Mouse (Mus musculus) limb, embryonic 10.5 days (tissue): ENCODE measurements around the gene Zbtb48. TPM values are rescaled to one million over a fixed set of nuclear protein-coding genes. Genes with fewer than 3 reads are reported as not detected.
A peak's percentile ranks its signal among the peaks of the same experiment; 100 is the strongest.
"Not testable (repeated sequence)": the region's sequence is repeated elsewhere in the genome, so short reads cannot be mapped to it uniquely, and the experiment has no call there.

ENCODE experiments used
- DNase-seq: peaks from one replicate; pipeline ENCODE4 v3.0.0-alpha.2; 2017; ENCODE audit warnings: low spot score
- H3K27ac ChIP-seq: fragments of 300-500 bp; sonication (generic); 2 replicates; pipeline ENCODE4 v1.5.1; 2016; ENCODE audit warnings: mild to moderate bottlenecking
- H3K27me3 ChIP-seq: fragments of 300-500 bp; sonication (generic); 2 replicates; pipeline ENCODE4 v1.6.1; 2016; ENCODE audit warnings: low read depth, mild to moderate bottlenecking; ENCODE audit not compliant: poor library complexity, severe bottlenecking
- H3K36me3 ChIP-seq: fragments of 300-500 bp; sonication (generic); 2 replicates; pipeline ENCODE4 v1.6.1; 2016; ENCODE audit warnings: mild to moderate bottlenecking, moderate library complexity
- H3K4me1 ChIP-seq: fragments of 300-500 bp; sonication (generic); 2 replicates; pipeline ENCODE4 v1.6.1; 2016
- H3K4me3 ChIP-seq: fragments of 300-500 bp; sonication (generic); 2 replicates; pipeline ENCODE4 v1.5.1; 2016; ENCODE audit warnings: mild to moderate bottlenecking, moderate library complexity
- H3K9me3 ChIP-seq: fragments of 300-500 bp; sonication (generic); replicated peaks from 2 replicates; pipeline ENCODE4 v1.6.1; 2016; ENCODE audit warnings: mild to moderate bottlenecking
- WGBS: fragments of 180-500 bp; shearing (Covaris S2); methylation state at CpG from one replicate; pipeline ENCODE4 v1.1.7; 2016; 5-methylcytosine and 5-hydroxymethylcytosine counted together
- polyA plus RNA-seq: library from polyadenylated mRNA; unstranded; fragments of >200 nt; fragmentation: Nextera tagmentation; extraction: Ambion mirVana; gene quantifications from 2 replicates; pipeline ENCODE4 v1.2.1, GENCODE M21; 2016

Zbtb48 gene
- polyA plus RNA-seq, 1 experiment from 2014 or later: 24.5 TPM

DNA sequence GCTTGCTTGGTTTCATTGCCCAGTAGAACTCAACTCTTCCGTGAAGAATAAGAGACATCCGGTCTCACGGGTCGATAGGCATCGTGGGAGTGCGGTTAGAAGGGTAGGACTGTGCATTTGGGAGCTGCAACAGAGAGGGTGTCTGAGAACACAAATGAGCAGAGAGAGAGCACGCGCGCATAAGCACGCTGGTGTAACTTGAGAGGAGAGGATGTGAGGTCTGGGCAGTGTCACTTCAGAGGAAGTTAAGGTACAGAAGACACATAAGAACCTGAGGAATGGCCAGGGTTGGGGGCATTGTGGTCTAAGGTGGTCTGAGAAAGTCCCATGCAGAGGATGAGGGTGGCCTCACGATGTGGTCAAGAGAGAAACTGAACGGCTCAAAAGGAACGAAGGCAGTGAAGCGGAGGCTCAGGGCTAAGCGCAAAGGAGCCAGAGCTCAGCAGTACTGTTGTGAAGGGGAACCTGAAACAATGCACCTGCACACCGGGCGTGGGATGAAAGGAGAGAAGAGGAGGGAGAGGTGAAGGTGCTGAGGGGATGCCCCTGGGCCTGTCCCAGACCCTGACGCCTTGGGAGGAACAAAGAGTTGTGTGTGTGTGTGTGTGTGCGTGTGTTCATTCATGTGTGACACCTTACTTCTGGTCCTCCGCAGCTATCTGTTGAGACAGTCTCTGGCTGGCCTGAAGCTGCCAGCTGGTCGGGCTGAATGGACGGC is 14.6 kb upstream of the Zbtb48 start:
- WGBS: 95% methylated on average over 22 of the region's 22 CpGs
- Histone ChIP-seq H3K36me3 (peaks cover 63% of the 10 kb centered on the region), H3K27ac (no peak overlapping the region), H3K9me3 (no peaks in the 10 kb centered on the region), H3K4me3 (no peak overlapping the region), H3K4me1 (peaks cover 23% of the 10 kb centered on the region), H3K27me3 (no peaks in the 10 kb centered on the region)
- no peak for DNase-seq

- 6% methylated on average over 25 of the region's 25 CpGs for WGBS
- DNase-seq: no peak
- Histone ChIP-seq H3K36me3 (peaks cover 41% of the 10 kb centered on the region), H3K27me3 (no peaks in the 10 kb centered on the region), H3K4me1 (peaks cover 23% of the 10 kb centered on the region), H3K4me3 (peak overlapping the region; percentile 84), H3K27ac (peak overlapping the region; percentile 83), H3K9me3 (no peaks in the 10 kb centered on the region)
Measured at GRCm38 (mm10) chr4:152039831-152040310, 12.4 kb upstream of the Zbtb48 start.

- peak within 1 kb of the TSS; percentile 84 for H3K4me3 ChIP-seq
- WGBS: under 1% methylated on average over 83 of the region's 86 CpGs
- peak within 1 kb of the TSS; percentile 83 for H3K27ac ChIP-seq
- peaks cover 34% of the 10 kb centered on the region for H3K36me3 ChIP-seq
- no peaks in the 10 kb centered on the region for H3K27me3 ChIP-seq
- H3K9me3 ChIP-seq: no peaks in the 10 kb centered on the region
- peaks cover 23% of the 10 kb centered on the region for H3K4me1 ChIP-seq
- DNase-seq: peak; percentile 98
Measured at GRCm38 (mm10) chr4:152038985-152039830, 11.7 kb upstream of the Zbtb48 start, which contains the start of gene Nol9. Gene Nol9, plus strand, starts transcription at chr4:152039321.

DNA sequence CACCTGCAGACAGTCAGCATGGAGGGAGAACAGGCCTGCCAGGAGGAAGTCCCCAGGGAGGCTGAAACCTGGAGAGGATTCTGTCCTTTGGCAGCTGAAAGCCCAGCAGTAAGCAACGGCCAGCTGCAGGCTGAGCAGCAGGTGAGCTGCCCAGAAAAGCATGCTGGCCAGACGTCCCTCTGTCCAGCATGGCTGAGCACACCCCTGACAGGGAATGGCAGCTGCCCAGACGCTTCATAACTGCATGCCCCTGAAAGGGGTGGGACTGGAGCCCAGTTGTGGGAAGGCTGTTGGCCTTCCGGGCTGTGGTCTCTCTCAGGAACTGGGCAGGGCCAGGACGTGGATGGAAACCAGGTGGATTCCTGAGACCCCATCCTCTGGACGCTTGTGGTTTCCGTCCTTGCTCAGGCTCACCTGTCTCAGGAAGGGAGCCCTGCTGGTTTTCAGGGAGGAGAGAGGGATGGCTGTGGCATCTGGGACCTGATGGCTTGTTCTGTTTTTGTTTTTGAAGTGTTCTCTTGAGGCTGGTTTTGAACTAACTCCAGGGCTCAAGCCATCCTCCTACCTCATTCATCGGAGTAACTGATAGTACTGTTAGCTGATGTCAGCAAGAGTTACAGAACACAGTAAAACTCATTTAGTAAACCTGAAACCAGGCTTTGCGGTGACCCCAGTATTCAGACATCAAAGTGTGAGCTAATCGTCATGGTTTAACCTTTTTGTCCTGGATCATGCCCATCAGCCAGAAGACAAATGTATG is 10.9 kb upstream of the Zbtb48 start, which contains the start of gene Tas1r1:
Gene Tas1r1, minus strand, starts transcription at position 344 of the 760 bp plus-strand sequence.
- Histone ChIP-seq H3K36me3 (peaks cover 26% of the 10 kb centered on the region), H3K27me3 (no peaks in the 10 kb centered on the region), H3K4me3 (peak within 1 kb of the TSS; percentile 84), H3K27ac (peak within 1 kb of the TSS; percentile 83), H3K4me1 (peaks cover 23% of the 10 kb centered on the region), H3K9me3 (no peaks in the 10 kb centered on the region)
- no peak for DNase-seq
- WGBS: 52% methylated on average over 10 of the region's 10 CpGs

DNA sequence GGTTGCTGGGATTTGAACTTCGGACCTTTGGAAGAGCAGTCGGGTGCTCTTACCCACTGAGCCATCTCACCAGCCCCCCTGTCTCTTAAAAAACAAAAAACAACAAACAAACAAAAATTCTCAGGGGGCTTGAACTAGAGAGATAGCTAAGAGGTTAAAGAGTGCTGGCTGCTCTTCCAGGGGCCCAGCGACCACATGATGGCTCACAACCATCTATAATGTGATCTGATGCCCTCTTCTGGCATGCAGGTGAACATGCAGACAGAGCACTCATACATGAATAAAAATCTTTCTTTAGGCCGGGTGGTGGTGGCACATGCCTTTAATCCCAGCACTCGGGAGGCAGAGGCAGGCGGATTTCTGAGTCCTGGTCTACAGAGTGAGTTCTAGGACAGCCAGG is 9.0 kb upstream of the Zbtb48 start:
- H3K27ac ChIP-seq, DNase-seq, H3K4me3 ChIP-seq, H3K9me3 ChIP-seq, H3K36me3 ChIP-seq: not testable (repeated sequence)
- WGBS: 91% methylated on average over 6 of the region's 6 CpGs
- Histone ChIP-seq H3K27me3 (peaks cover 12% of the 10 kb centered on the region), H3K4me1 (peaks cover 29% of the 10 kb centered on the region)

GRCm38 (mm10) chr4:152032922-152033321 is 5.5 kb upstream of the Zbtb48 start:
- Histone ChIP-seq H3K36me3 (no peaks in the 10 kb centered on the region), H3K4me1 (peaks cover 23% of the 10 kb centered on the region), H3K4me3 (no peak overlapping the region), H3K27me3 (peaks cover 12% of the 10 kb centered on the region), H3K27ac (no peak overlapping the region), H3K9me3 (no peaks in the 10 kb centered on the region)
- DNase-seq: no peak
- 87% methylated on average over 13 of the region's 13 CpGs for WGBS

DNA sequence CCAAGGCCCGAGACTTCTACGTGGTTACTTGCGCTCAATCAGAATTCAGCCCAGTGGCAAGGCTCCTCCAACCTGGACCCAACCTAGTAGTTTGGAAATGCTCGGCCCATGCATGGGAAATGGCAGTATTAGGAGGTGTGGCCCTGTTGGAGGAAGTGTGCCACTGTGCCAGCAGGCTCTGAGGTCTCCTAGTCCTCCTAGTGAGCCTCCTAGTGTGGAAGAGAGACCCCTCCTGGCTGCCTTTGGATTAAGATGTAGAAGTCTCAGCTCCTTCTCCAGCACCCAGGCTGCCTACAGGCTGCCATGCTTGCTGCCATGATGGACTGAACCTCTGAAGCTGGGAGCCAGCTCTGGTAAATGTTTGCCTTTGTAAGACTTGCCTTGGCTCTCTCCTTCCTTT is 2.5 kb upstream of the Zbtb48 start:
- H3K4me3 ChIP-seq: no peak overlapping the region
- H3K36me3 ChIP-seq: peaks cover 15% of the 10 kb centered on the region
- H3K27ac ChIP-seq: no peak overlapping the region
- H3K9me3 ChIP-seq: no peaks in the 10 kb centered on the region
- H3K27me3 ChIP-seq: peaks cover 12% of the 10 kb centered on the region
- peaks cover 49% of the 10 kb centered on the region for H3K4me1 ChIP-seq
- DNase-seq: no peak
- WGBS: 84% methylated on average over 4 of the region's 4 CpGs

- Histone ChIP-seq H3K27me3 (peaks cover 12% of the 10 kb centered on the region), H3K36me3 (peaks cover 24% of the 10 kb centered on the region), H3K9me3 (no peaks in the 10 kb centered on the region), H3K4me1 (peaks cover 58% of the 10 kb centered on the region), H3K27ac (no peak overlapping the region), H3K4me3 (no peak overlapping the region; the same call in 1 of the 2 replicates)
- WGBS: 58% methylated on average over 5 of the region's 5 CpGs
- no peak for DNase-seq
Measured at GRCm38 (mm10) chr4:152029087-152029486, 1.6 kb upstream of the Zbtb48 start.

DNA sequence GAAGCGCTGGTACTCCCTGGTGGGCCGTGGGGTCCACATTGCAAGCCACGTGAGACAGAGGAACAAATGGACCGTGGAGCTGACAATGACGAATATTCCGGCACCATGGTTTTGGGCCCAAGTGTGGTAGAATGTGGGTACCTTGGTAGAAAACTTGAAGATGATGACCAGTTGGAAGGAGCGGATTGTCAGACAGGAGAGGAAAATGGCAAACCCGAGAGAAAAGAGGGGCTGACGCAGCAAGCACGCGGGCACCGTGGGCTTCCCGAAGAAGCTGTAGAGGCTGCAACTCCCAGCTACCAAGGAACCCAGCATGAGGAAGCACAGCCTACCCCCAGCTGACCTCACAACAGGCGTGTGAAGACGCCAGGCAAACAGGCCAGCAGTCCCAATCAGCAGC is 985 bp upstream of the Zbtb48 start:
- H3K27ac ChIP-seq: no peak overlapping the region
- H3K27me3 ChIP-seq: peaks cover 12% of the 10 kb centered on the region
- peaks cover 59% of the 10 kb centered on the region for H3K4me1 ChIP-seq

GRCm38 (mm10) chr4:152026751-152027508 is 541 bp downstream of the Zbtb48 start:
- no peak for DNase-seq

More for the DNA sequence above, 985 bp upstream of the Zbtb48 start:
- no peaks in the 10 kb centered on the region for H3K9me3 ChIP-seq
- peaks cover 30% of the 10 kb centered on the region for H3K36me3 ChIP-seq
- peak overlapping the region; percentile 94 for H3K4me3 ChIP-seq
- DNase-seq: no peak
- WGBS: 61% methylated on average over 15 of the region's 15 CpGs

GRCm38 (mm10) chr4:152024525-152024924 is 2.9 kb downstream of the Zbtb48 start:
- 93% methylated on average over 11 of the region's 11 CpGs for WGBS
- Histone ChIP-seq H3K4me3 (0 out of 2 replicates have a peak overlapping the region, but pooled peaks have one; percentile 6), H3K4me1 (peaks cover 46% of the 10 kb centered on the region), H3K36me3 (peaks cover 69% of the 10 kb centered on the region), H3K9me3 (no peaks in the 10 kb centered on the region), H3K27ac (no peak overlapping the region), H3K27me3 (no peaks in the 10 kb centered on the region)
- no peak for DNase-seq

More at GRCm38 (mm10) chr4:152026751-152027508, 541 bp downstream of the Zbtb48 start:
- Histone ChIP-seq H3K4me3 (peak overlapping the region; percentile 94), H3K27me3 (peaks cover 5% of the 10 kb centered on the region; the same call in 1 of the 2 replicates), H3K4me1 (peaks cover 53% of the 10 kb centered on the region), H3K27ac (peak overlapping the region; percentile 92), H3K36me3 (peaks cover 45% of the 10 kb centered on the region), H3K9me3 (no peaks in the 10 kb centered on the region)
- 4% methylated on average over 41 of the region's 41 CpGs for WGBS

DNA sequence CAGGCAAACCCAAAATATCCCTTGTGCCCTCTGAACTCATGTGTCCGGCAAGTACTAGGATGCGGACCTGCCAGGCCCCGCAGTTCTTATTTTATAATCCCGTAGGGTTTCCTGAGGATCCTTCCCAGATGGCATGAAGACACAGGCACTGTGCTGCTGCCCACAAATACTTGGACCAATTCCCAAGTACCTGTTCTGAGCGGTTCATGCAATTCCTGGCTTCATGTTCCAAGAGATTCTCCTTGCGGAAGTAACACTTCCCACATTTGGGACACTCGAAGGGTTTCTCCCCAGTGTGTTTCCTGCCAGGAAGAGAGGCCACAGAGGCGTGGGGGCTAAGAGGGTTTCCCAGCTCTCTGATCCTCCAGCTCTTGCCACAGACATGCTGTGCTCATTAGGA is 5.0 kb downstream of the Zbtb48 start:
- Histone ChIP-seq H3K27ac (no peak overlapping the region), H3K9me3 (no peaks in the 10 kb centered on the region), H3K4me1 (peaks cover 33% of the 10 kb centered on the region), H3K4me3 (no peak overlapping the region), H3K27me3 (no peaks in the 10 kb centered on the region), H3K36me3 (peaks cover 89% of the 10 kb centered on the region)
- no peak for DNase-seq
- WGBS: 91% methylated on average over 8 of the region's 8 CpGs
